Mouse (Mus musculus): ENCODE results near the gene Crtac1. TPM values are rescaled to one million over a fixed set of nuclear protein-coding genes. Genes with fewer than 3 reads are reported as not detected.

Gene Crtac1
- total RNA-seq (2021): 100 to 1,000 TPM in 1 of 2 experiments, 10 to 100 TPM in 1; 83.8 to 104 TPM
- long read RNA-seq, experiment 1, transcript Crtac1-201 (15 exons, 2,618 nt): major isoform, 83 of 117 reads
- long read RNA-seq, experiment 1, partial matches to known transcripts: 14 of 117 reads
- long read RNA-seq, experiment 1, other reads (novel, unspliced or antisense): 20 of 117 reads
- long read RNA-seq, experiment 2, transcript Crtac1-201 (15 exons, 2,618 nt): major isoform, 126 of 178 reads
- long read RNA-seq, experiment 2, partial matches to known transcripts: 10 of 178 reads
- long read RNA-seq, experiment 2, other reads (novel, unspliced or antisense): 42 of 178 reads

DNA sequence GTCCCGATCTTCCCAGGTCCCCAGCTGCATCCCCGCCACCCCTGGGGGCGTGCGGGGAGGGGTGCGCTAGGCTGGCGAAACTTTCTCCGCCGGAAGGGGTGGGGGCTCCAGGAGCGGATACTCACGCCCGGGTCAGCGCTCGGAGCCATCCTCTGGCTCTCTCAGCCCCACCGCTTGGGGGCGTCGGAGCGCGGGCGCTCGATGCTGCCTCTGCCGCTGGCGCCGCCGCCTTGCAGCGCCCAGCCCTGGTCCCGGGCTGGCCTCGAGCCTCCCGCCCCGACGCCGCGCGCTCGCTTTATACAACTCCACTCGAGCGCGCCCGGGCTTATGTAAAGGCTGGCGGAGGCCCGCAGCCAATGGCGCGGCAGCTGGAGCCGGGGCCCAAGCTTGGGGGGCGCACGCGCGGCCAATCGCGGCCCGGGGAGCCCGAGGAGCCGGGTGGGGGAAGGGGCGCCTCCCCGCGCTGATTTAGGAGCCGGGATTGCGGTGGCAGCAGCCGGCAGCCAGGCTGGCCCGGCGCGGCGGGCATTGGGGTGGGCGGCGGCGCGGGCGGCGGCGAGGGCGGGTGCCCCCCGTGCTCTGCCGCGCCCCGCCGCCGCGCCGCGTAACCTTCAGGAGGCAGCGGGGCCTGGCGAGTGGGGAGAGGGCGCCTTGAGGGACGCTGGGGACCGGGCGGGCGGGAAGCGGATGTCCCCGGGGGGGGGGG is at the start of gene Crtac1:
Crtac1 (minus strand) TSS at position 299 of the 706 bp plus-strand sequence.
- DNase-seq (ENCODE audit: low spot score in 2 of 2): peak; percentile 87 to 90
- TF ChIP-seq CTCF (conservative IDR thresholded peaks at IDR 0.05): peak; percentile 81
- peak within 1 kb of the TSS; percentile 79 for H3K4me3 ChIP-seq
- H3K27ac ChIP-seq: peak within 1 kb of the TSS; percentile 95

GRCm38 (mm10) chr19:42478303-42478702 is 46.7 kb upstream of the Crtac1 start:
- no peak for TF ChIP-seq CTCF (conservative IDR thresholded peaks at IDR 0.05)
- Histone ChIP-seq H3K4me3 (no peak overlapping the region), H3K27ac (no peak overlapping the region)
- DNase-seq (ENCODE audit: low spot score in 2 of 2): no peak

DNA sequence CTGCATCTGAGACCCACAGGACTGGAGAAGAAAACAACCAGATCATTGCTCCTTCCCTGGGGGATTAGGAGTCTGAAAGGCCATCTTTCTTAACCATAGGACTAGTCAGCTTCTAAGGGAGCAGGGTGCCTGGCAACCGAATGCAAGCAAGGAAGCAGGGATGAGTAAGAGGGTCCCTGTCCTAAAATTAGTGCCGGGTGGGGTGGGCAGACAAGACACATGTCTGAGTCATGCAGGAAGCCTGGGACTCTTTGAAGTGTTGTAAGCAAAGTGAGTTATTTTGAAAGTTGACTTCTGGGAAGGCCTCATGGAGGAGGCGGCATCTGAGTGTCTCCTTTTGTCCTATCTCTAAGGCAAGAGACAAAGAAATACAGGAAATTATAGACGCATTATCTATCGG is 46.2 kb upstream of the Crtac1 start:
- Histone ChIP-seq H3K4me3 (no peak overlapping the region), H3K27ac (no peak overlapping the region)
- peak in 1 of 2 experiments; percentile 8 for DNase-seq (ENCODE audit: low spot score in 2 of 2)
- TF ChIP-seq CTCF (conservative IDR thresholded peaks at IDR 0.05): no peak

DNA sequence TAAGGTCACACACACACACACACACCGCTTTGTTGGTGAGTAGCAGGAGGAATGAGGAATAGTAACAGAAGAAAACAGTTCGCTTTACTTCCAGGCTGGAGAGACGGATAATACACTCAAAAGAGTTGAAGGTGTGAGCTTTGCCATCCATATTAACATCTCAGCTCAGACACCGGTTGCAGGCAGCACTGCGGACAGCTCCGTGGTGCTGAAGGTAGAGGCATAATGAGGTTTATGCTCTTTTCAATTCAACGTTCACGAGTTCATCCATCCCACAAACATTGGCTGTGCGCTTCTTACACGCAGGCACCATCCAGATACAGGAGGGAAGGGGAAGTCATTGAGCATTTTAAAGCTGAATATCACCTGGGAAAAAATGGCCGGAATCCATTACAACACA is 41.2 kb upstream of the Crtac1 start:
- DNase-seq (ENCODE audit: low spot score in 2 of 2): no peak
- TF ChIP-seq CTCF (conservative IDR thresholded peaks at IDR 0.05): no peak
- Histone ChIP-seq H3K27ac (no peak overlapping the region), H3K4me3 (no peak overlapping the region)

GRCm38 (mm10) chr19:42471571-42471970 is 40.0 kb upstream of the Crtac1 start:
- no peak for TF ChIP-seq CTCF (conservative IDR thresholded peaks at IDR 0.05)
- DNase-seq (ENCODE audit: low spot score in 2 of 2): no peak
- no peak overlapping the region for H3K4me3 ChIP-seq
- no peak overlapping the region for H3K27ac ChIP-seq

DNA sequence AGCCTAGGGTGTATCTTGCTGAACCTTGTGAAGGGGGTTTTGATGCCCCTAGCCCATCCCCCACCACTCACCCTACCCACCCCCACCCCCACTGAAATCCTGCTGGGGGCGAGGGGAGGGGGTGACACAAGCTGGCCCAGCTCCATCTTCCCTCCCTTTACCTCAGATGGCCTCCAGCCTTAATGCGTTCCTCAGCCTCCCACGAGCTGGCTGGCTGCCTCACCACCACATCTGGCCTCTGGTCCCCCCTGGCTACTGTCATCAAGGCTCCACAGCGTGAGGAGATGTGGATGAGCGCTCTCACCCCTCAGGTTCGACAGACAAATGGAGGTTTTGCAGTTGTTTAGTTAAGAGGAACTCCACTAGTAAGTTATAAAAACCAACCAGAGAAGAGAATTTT is 30.3 kb upstream of the Crtac1 start:
- Histone ChIP-seq H3K4me3 (no peak overlapping the region), H3K27ac (no peak overlapping the region)
- DNase-seq (ENCODE audit: low spot score in 2 of 2): no peak
- no peak for TF ChIP-seq CTCF (conservative IDR thresholded peaks at IDR 0.05)

DNA sequence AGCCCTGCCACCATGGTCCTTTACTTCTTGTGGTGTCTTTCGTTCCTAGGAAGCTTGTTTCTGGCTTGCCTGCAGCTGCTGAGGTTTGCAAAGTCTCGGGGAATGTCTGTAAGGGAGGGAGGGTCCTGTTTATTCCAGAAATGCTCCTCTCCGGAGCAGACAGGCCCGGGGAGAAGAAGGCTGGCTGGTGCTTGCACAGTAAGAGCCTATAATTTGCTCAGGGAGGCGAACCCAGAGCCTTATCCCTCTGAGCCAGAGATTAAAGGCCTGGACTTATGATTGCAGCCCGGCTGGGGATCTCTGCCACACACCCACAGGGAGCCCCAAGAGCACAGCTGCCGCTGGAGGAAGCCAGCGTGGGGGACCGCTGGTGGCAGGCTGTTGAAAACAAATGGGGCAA is 29.8 kb upstream of the Crtac1 start:
- H3K27ac ChIP-seq: no peak overlapping the region
- TF ChIP-seq CTCF (conservative IDR thresholded peaks at IDR 0.05): no peak
- no peak overlapping the region for H3K4me3 ChIP-seq
- DNase-seq (ENCODE audit: low spot score in 2 of 2): no peak

DNA sequence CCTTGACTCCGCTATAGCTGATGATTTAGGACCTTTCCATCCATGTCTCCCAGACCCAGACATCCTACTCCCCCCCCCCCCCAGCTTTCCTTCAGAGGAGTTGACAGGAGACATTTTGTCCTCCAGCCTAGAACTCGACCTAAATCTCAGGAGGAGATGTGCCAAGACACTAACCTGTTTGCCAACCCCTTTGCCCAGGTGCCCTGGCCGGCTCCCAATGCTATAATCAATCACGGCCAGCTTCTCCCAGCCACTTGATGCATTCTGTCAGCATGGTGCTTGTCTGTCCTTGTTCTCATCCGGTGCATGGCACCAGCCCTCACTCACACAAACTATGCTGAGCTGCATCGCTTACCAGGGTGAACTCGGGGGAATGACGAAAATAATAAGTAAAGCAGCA is 27.9 kb upstream of the Crtac1 start:
- no peak overlapping the region for H3K4me3 ChIP-seq
- no peak for DNase-seq (ENCODE audit: low spot score in 2 of 2)
- no peak overlapping the region for H3K27ac ChIP-seq
- no peak for TF ChIP-seq CTCF (conservative IDR thresholded peaks at IDR 0.05)

- Histone ChIP-seq H3K4me3 (no peak overlapping the region), H3K27ac (no peak overlapping the region)
- DNase-seq (ENCODE audit: low spot score in 2 of 2): no peak
- TF ChIP-seq CTCF (conservative IDR thresholded peaks at IDR 0.05): no peak
These were observed 23.1 kb upstream of the Crtac1 start for GRCm38 (mm10) chr19:42454481-42455236.

- H3K4me3 ChIP-seq: no peak overlapping the region
- no peak for TF ChIP-seq CTCF (conservative IDR thresholded peaks at IDR 0.05)
- no peak overlapping the region for H3K27ac ChIP-seq
- DNase-seq (ENCODE audit: low spot score in 2 of 2): no peak
These were observed 22.4 kb upstream of the Crtac1 start for GRCm38 (mm10) chr19:42454006-42454405.

DNA sequence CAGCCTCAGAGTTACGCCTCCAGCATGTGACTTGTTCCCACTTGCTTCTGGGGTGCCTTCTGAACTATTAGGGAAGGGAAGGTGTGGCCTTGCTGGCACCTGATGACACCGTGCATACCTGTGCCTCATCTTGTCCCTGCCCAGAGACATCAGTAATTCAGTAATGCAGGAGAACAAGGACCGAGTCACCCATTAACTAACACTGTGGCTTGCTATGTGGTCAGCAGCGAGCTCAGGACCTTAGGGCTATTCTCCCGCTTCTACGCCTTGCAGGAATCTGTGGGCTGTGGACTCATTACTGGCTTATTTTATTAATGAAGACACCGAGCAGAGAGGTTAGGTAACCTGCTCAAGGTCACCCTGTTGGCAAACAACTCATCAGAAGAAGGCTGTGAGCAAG is 21.0 kb upstream of the Crtac1 start:
- no peak overlapping the region for H3K27ac ChIP-seq
- no peak for TF ChIP-seq CTCF (conservative IDR thresholded peaks at IDR 0.05)
- no peak for DNase-seq (ENCODE audit: low spot score in 2 of 2)
- H3K4me3 ChIP-seq: no peak overlapping the region

DNA sequence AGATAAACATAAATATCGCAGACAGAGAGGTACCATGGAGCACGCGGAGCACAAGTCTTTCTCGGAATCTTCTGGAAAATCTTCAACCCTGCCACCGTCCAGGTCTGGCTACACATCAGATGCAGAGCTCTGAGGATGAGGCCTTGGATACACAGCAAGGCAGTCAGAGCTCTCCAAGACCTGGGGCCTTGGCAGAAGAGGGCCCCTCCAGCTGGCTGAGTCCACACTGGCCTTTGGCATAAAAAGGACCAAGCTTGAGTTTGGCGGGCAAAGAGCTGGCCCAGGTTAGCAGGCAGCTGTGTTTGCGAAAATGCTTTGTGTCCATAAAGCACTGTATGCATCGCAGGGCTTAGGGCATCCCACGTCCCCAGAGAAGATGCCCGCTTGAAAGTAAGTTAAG is 17.0 kb upstream of the Crtac1 start:
- no peak for DNase-seq (ENCODE audit: low spot score in 2 of 2)
- no peak overlapping the region for H3K4me3 ChIP-seq
- H3K27ac ChIP-seq: no peak overlapping the region
- TF ChIP-seq CTCF (conservative IDR thresholded peaks at IDR 0.05): no peak

DNA sequence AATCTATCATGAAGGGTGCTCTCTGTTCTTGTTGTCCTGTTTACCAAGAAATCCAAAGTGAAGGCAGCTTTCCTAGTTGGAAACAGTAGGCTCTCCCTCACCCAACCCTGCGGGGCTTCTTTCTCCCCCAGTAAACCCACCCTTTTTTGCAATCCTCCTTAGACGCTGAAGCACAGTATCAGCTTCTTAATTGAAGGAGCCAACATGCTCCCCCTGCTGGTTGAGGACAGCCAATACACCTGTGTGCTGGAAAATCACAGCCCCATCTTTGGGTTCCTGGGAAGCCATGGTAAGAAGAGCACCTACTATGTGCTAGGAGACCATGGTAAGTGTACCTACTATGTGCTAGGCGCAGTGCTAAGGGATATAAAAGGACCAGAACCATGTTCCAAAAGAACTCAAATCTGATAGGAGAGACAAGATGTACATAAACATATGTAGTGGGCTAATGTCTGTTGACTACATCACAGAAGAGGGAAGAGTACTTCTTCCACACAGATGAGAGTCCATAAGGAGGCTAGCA is 12.4 kb upstream of the Crtac1 start:
- Histone ChIP-seq H3K4me3 (no peak overlapping the region), H3K27ac (peak overlapping the region; percentile 36; the same call in 1 of the 2 replicates)
- peak in 1 of 2 experiments; percentile 59 for DNase-seq (ENCODE audit: low spot score in 2 of 2)
- TF ChIP-seq CTCF (conservative IDR thresholded peaks at IDR 0.05): peak; percentile 95
